Mouse (Mus musculus) lung, adult 2 months (tissue): ENCODE results near the gene Gm1673.

Experiments
- CTCF ChIP-seq: fragments of 200-500 bp; IDR thresholded peaks from 2 replicates; pipeline ENCODE4 v1.5.1; 2011; ENCODE audit warnings: mild to moderate bottlenecking, low read length, control low read depth; ENCODE audit not compliant: insufficient read depth
- POLR2A ChIP-seq: fragments of 200-500 bp; IDR thresholded peaks from 2 replicates; pipeline ENCODE4 v1.6.1; 2011; ENCODE audit warnings: low read depth, mild to moderate bottlenecking, control low read depth, low read length, borderline replicate concordance; ENCODE audit errors: extremely low read depth

GRCm38 (mm10) chr5:33954354-33954753 lies 28.9 kb upstream of the Gm1673 start:
- peak; percentile 89 for TF ChIP-seq CTCF
- TF ChIP-seq POLR2A = no peak
